Mouse (Mus musculus) pancreas, adult 10 weeks (tissue): ENCODE data around the gene Gm18336. TPM values are rescaled to one million over a fixed set of nuclear protein-coding genes. Genes with fewer than 3 reads are reported as not detected.

ENCODE experiments used
- polyA plus RNA-seq: library from polyadenylated mRNA; stranded (reverse); fragments of 350-450 nt; fragmentation: Illumina TruSeq; extraction: RNeasy Lipid Tissue Mini Kit (QIAGEN cat#74804); gene quantifications from one replicate; pipeline ENCODE4 v1.2.3, GENCODE M21; 2015; ENCODE audit warnings: low read depth, low replicate concordance; ENCODE audit not compliant: insufficient read depth

Gm18336 gene
- polyA plus RNA-seq, result not detected

DNA sequence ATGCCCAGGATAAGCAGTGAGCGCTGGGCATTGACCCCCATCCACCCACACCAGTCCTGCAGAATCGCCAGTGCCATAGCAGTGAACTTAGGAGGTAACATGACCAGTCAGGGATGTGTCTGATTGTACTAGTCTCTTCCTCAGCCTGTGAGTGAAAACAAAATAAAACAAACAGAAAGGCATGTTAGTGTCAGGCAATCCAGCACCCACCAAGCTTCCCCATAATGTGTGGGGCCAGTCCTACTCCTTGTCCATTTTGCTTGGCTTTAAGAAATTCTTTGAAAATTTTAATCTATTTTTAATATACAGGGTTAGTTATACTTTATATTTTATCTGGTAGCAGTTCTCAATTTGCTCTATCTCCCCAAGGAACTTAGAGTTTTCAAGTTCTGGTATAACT lies at the start of gene Gm18336:
Gene Gm18336, minus strand, starts transcription at position 101 of the 400 bp plus-strand sequence.

DNA sequence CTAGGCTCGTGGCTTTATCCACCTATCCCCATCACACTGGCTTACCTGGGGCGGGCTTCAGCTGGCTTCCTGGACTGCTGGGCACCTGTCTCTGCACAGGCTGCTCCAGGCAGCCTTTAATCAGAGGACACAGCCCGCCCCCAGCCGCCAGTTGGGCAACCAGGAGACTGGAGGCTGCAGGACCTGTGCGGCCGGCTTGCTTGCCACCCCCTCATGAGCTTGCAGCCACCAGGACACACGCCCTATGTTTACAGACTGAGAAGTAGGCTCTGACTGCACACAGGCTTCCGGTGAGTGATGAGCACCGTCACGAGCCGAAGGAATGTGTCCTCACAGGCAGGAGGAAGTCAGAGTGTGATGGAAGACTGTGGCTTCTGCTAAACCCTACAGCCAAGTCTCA lies 36.7 kb upstream of the Gm18336 start, which contains the start of gene Trex2:
Gene Trex2, minus strand, starts transcription at position 93 of the 400 bp plus-strand sequence.

DNA sequence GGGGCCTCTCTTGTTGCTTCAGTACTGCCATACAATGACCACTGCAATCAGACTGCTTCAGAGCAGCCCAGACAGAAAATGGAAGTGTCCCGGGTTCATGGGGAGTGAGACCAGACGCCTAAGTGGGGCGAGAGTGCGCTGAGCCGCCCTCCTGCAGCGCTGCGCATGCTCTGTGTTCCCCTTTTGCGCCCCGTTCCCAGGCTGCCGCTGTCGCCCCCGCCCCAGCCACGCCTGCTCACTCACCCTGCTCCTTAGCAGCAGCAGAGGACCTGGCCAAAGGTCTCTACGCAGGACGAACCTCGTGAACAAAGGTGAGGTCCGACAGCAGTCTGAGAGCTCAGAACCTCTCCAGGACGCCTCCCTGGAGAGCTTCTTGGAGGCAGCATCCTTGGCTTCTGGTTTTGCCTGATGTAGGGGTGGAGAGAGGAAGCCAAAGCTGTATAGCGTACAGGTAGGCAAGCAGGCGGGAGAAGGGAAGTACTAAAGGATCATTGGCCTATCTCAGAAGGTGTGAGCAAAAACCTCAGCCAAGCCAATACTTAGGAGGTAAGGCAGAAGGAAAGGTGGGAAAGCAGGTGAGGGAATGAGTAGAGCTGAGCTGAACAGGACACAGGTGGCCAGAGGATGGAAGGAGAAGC lies 12.5 kb upstream of the Gm18336 start, which contains the start of gene Zfp92:
Gene Zfp92, plus strand, starts transcription at position 217 of the 638 bp plus-strand sequence.

Other genes starting within 250 kb of the Gm18336 start
- not detected for gene Xlr5b, start 249.9 kb downstream of the Gm18336 start, polyA plus RNA-seq
- gene DXBay18, start 249.3 kb downstream of the Gm18336 start, polyA plus RNA-seq, result not detected
- not detected for gene Spin2d, start 221.7 kb downstream of the Gm18336 start, polyA plus RNA-seq
- 1.0 TPM for gene Xlr3b, start 206.5 kb downstream of the Gm18336 start, polyA plus RNA-seq
- not detected for gene Xlr4b, start 184.4 kb downstream of the Gm18336 start, polyA plus RNA-seq
- 3.2 TPM for gene F8a, start 170.4 kb downstream of the Gm18336 start, polyA plus RNA-seq
- gene Xlr4c, start 155.6 kb downstream of the Gm18336 start, polyA plus RNA-seq, result not detected
- not detected for gene Xlr3c, start 133.3 kb downstream of the Gm18336 start, polyA plus RNA-seq
- gene Xlr5a, start 105.8 kb downstream of the Gm18336 start, polyA plus RNA-seq, result not detected
- not detected for gene Xlr5c, start 105.8 kb downstream of the Gm18336 start, polyA plus RNA-seq
- gene Gm45015, start 61.9 kb downstream of the Gm18336 start, polyA plus RNA-seq, result not detected
- 3.6 TPM for gene Zfp275, start 56.1 kb downstream of the Gm18336 start, polyA plus RNA-seq
- 0.31 TPM for gene Zfp92, start 12.4 kb upstream of the Gm18336 start, polyA plus RNA-seq
- gene Trex2, start 36.6 kb upstream of the Gm18336 start, polyA plus RNA-seq, result not detected
- gene Haus7, start 60.3 kb upstream of the Gm18336 start, polyA plus RNA-seq, result 18.6 TPM
- 134 TPM for gene Bgn, start 84.9 kb upstream of the Gm18336 start, polyA plus RNA-seq
- gene Atp2b3, start 104.3 kb upstream of the Gm18336 start, polyA plus RNA-seq, result not detected
- not detected for gene Dusp9, start 240.7 kb upstream of the Gm18336 start, polyA plus RNA-seq